Mouse (Mus musculus) hindbrain, embryonic 16.5 days (tissue): ENCODE measurements around the gene Carnmt1. TPM values are rescaled to one million over a fixed set of nuclear protein-coding genes. Genes with fewer than 3 reads are reported as not detected.
A peak's percentile ranks its signal among the peaks of the same experiment; 100 is the strongest.

Source experiments
- ATAC-seq: fragments of 200-750 bp; cut with Nextera tagmentation; 2 replicates; pipeline ENCODE4 v1.8.0; 2017; ENCODE audit warnings: moderate TSS enrichment, moderate library complexity
- H3K27ac ChIP-seq: fragments of 300-500 bp; sonication (generic); 2 replicates; pipeline ENCODE4 v1.5.1; 2014; ENCODE audit warnings: low read depth, mild to moderate bottlenecking, control low read depth, low read length, moderate library complexity
- H3K27me3 ChIP-seq: fragments of 300-500 bp; sonication (generic); replicated peaks from 2 replicates; pipeline ENCODE4 v1.6.1; 2014; ENCODE audit warnings: low read length; ENCODE audit not compliant: control insufficient read depth, insufficient read depth
- H3K36me3 ChIP-seq: fragments of 300-500 bp; sonication (generic); 2 replicates; pipeline ENCODE4 v1.6.1; 2014; ENCODE audit warnings: mild to moderate bottlenecking, low read length, moderate library complexity, mixed read lengths; ENCODE audit not compliant: control insufficient read depth, insufficient read depth
- H3K4me1 ChIP-seq: fragments of 300-500 bp; sonication (generic); 2 replicates; pipeline ENCODE4 v1.6.1; 2014; ENCODE audit warnings: low read depth, low read length; ENCODE audit not compliant: control insufficient read depth, insufficient read depth
- H3K4me2 ChIP-seq: fragments of 300-500 bp; sonication (generic); 2 replicates; pipeline ENCODE4 v1.6.1; 2014; ENCODE audit warnings: mild to moderate bottlenecking, low read length, control low read depth, moderate library complexity
- H3K4me3 ChIP-seq: fragments of 300-500 bp; sonication (generic); 2 replicates; pipeline ENCODE4 v1.5.1; 2014; ENCODE audit warnings: mild to moderate bottlenecking, low read length, control low read depth, moderate library complexity
- H3K9ac ChIP-seq: fragments of 300-500 bp; sonication (generic); 2 replicates; pipeline ENCODE4 v1.6.1; 2014; ENCODE audit warnings: low read depth, mild to moderate bottlenecking, control low read depth, low read length, moderate library complexity
- H3K9me3 ChIP-seq: fragments of 300-500 bp; sonication (generic); 2 replicates; pipeline ENCODE4 v1.6.1; 2014; ENCODE audit warnings: mild to moderate bottlenecking, low read length, moderate library complexity; ENCODE audit not compliant: control insufficient read depth
- WGBS: fragments of 180-500 bp; shearing (Covaris S2); extraction: QIAGEN DNeasy Blood & Tissue Kit; methylation state at CpG from one replicate; pipeline ENCODE4 v1.1.7; 2014; 5-methylcytosine and 5-hydroxymethylcytosine counted together
- polyA plus RNA-seq: library from polyadenylated mRNA; unstranded; fragments of >200 nt; fragmentation: Nextera tagmentation; extraction: Ambion mirVana; gene quantifications from 2 replicates; pipeline ENCODE4 v1.2.1, GENCODE M21; 2015

The Carnmt1 gene
- polyA plus RNA-seq, 1 experiment from 2014 or later = 16.3 TPM

DNA sequence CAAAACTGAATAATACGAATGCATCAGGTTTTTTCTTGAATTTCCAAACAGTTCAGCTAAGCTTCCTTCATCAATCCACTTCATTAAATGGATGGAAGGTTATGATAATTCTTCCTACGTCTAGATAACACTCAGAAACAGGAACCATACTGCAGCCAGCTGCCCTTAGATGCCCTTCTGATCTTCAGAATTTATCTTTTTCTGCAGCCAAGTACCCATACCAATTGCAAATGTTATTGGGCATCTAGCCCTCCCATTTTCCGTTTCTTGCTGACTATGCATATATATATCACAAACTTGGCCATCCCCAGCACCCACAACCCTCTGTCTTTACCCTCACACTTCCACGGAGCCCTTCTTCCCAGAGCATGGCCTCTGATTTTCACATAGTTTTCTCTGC, 20.6 kb upstream of the Carnmt1 start:
- no peaks in the 10 kb centered on the region for H3K4me1 ChIP-seq
- no peak overlapping the region for H3K9ac ChIP-seq
- no peaks in the 10 kb centered on the region for H3K27me3 ChIP-seq
- no peak overlapping the region for H3K4me3 ChIP-seq
- no peak for ATAC-seq
- no peaks in the 10 kb centered on the region for H3K36me3 ChIP-seq
- no peak overlapping the region for H3K4me2 ChIP-seq
- WGBS = 87% methylated on average over 4 of the region's 4 CpGs
- H3K27ac ChIP-seq = no peak overlapping the region
- no peaks in the 10 kb centered on the region for H3K9me3 ChIP-seq

DNA sequence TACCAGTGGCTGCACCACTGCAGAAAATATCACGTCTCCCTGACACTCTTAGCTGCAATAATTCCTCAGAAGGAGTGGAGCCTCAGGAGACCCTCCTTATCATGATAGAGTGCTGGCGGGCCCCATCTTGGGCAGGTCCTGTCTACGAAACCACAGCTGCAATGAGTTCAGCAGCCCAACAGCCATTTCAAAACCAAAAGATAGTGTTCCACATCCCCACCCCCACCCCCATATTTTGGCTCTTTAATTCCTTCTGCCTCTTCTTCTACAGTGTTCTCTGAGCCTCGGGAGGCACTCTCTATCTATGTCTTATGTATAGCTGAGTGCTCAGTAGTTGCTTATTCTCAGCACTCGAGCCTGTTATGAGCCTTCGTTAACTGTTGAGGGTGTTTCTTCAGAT, 20.1 kb upstream of the Carnmt1 start:
- 80% methylated on average over 6 of the region's 6 CpGs for WGBS
- ATAC-seq = no peak

DNA sequence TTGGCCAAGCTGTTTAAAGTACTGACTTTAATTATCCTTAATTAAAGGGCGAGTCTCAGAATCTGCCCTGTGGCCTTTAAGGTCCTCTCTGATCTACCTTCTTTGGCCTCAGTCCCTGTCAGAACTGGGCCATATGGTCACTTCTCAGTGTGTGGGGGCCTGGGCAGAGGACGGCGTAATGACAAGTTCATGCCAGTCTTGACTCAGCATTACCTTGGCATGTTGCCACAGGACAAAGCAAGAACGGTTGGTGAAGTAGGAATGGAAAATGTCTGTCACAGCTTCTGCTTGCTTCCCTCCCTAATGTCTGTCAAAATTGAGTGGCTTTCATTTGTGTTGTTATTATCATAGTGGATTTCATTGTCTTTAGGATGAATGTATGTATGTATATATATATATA, 18.0 kb upstream of the Carnmt1 start:
- H3K4me1 ChIP-seq = no peaks in the 10 kb centered on the region
- H3K27me3 ChIP-seq = no peaks in the 10 kb centered on the region
- H3K9ac ChIP-seq = no peak overlapping the region
- WGBS = 65% methylated on average over 4 of the region's 4 CpGs
- peak; percentile 56; the same call in 1 of the 2 replicates for ATAC-seq
- H3K9me3 ChIP-seq = no peaks in the 10 kb centered on the region
- no peak overlapping the region for H3K27ac ChIP-seq
- no peak overlapping the region for H3K4me2 ChIP-seq
- H3K4me3 ChIP-seq = no peak overlapping the region
- no peaks in the 10 kb centered on the region for H3K36me3 ChIP-seq

More for the DNA sequence above, 20.1 kb upstream of the Carnmt1 start:
- Histone ChIP-seq H3K36me3 (no peaks in the 10 kb centered on the region), H3K27ac (no peak overlapping the region), H3K27me3 (no peaks in the 10 kb centered on the region), H3K4me2 (no peak overlapping the region), H3K4me1 (no peaks in the 10 kb centered on the region), H3K9ac (no peak overlapping the region), H3K9me3 (no peaks in the 10 kb centered on the region), H3K4me3 (no peak overlapping the region)

DNA sequence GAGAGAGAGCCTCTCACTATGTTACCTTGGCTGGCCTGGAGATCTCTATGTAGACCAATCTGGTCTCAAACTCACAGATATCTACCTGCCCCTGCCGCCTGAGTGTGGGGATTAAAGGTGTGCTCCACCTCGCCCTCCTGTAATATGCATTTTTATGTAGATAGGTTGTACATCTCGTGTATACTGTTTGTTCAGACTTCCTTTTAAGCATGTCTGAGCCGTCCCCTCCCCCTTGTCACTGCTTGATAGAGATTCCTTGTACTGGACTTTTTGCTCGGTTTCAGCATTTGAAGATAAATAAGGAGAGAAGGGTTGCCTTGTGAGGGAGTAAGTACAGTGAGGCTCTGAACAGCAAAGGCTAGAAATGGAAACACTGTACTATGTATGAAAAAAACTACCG, 17.5 kb upstream of the Carnmt1 start:
- ATAC-seq = no peak
- H3K27ac ChIP-seq = no peak overlapping the region
- 84% methylated on average over 6 of the region's 6 CpGs for WGBS
- H3K4me2 ChIP-seq = no peak overlapping the region
- H3K4me3 ChIP-seq = no peak overlapping the region
- no peaks in the 10 kb centered on the region for H3K36me3 ChIP-seq
- no peaks in the 10 kb centered on the region for H3K4me1 ChIP-seq
- no peaks in the 10 kb centered on the region for H3K27me3 ChIP-seq
- no peaks in the 10 kb centered on the region for H3K9me3 ChIP-seq
- H3K9ac ChIP-seq = no peak overlapping the region

DNA sequence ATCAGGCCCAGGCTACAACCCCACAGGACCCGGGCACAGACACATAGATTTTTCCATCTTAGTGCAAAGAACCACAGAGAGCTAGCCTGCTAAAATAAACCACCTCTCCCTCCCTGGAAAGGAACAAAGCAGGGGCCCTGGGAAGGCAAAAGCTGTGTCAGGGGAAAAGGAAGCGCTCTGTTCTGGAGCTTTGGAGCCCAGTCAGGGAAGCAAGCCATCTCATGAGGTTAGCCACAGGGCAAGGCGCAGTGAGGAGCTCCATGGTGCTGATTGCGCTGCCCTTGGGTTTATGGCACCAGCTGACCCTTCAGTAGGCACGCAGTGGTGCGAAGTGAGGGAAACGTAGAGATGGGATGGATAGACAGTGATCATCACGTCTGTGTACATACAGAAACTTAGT, 16.2 kb upstream of the Carnmt1 start:
- Histone ChIP-seq H3K9me3 (no peaks in the 10 kb centered on the region), H3K9ac (no peak overlapping the region), H3K4me2 (no peak overlapping the region), H3K4me3 (no peak overlapping the region), H3K4me1 (no peaks in the 10 kb centered on the region), H3K27ac (no peak overlapping the region), H3K36me3 (no peaks in the 10 kb centered on the region), H3K27me3 (no peaks in the 10 kb centered on the region)
- WGBS = 93% methylated on average over 8 of the region's 8 CpGs
- ATAC-seq = no peak

DNA sequence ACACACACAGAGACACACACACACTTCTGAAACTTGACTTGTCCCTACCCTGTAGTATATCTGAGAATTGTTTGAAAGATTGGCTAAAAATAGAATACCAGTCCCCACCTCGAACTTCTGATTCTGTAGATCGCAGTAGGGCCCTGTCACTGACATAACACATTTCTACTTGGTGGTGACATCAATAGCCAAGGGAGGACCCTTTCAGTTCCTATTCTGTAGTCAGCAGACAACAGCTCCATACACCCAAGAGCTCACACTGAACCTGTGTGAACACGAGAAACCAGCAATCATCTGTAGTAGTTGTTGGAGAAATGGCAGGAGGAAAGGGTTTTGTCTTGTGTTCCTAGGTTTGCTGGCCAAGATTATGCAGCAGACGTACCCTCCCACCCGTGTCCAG, 15.6 kb upstream of the Carnmt1 start:
- Histone ChIP-seq H3K4me2 (no peak overlapping the region), H3K9ac (no peak overlapping the region), H3K4me3 (no peak overlapping the region), H3K27me3 (no peaks in the 10 kb centered on the region), H3K36me3 (no peaks in the 10 kb centered on the region), H3K9me3 (no peaks in the 10 kb centered on the region), H3K4me1 (no peaks in the 10 kb centered on the region), H3K27ac (no peak overlapping the region)
- no peak for ATAC-seq
- WGBS = 93% methylated on average over 5 of the region's 5 CpGs

DNA sequence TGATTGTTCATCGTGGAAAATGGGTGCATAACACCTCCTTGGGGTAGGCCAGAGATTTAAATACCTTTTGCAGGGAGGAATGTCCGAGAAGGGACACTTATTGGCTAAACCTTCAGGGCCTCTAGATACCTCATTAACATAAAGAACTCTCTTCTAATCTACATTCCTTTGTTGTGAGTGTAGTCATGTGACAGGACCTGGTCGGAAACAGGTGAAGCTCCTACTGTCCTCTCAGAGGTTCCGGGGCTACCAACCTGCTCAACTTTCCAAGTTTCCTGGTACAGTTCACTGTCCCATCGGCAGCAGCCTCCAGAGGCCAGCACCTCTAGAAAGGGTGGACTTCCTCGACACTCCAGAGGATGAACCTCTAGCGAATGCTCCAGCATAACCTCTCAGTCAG, 14.6 kb upstream of the Carnmt1 start:
- no peak overlapping the region for H3K9ac ChIP-seq
- H3K27me3 ChIP-seq = no peaks in the 10 kb centered on the region
- H3K4me2 ChIP-seq = no peak overlapping the region
- no peak overlapping the region for H3K27ac ChIP-seq
- no peaks in the 10 kb centered on the region for H3K9me3 ChIP-seq
- no peaks in the 10 kb centered on the region for H3K4me1 ChIP-seq
- H3K4me3 ChIP-seq = no peak overlapping the region
- no peak for ATAC-seq
- WGBS = 76% methylated on average over 7 of the region's 7 CpGs
- H3K36me3 ChIP-seq = no peaks in the 10 kb centered on the region

DNA sequence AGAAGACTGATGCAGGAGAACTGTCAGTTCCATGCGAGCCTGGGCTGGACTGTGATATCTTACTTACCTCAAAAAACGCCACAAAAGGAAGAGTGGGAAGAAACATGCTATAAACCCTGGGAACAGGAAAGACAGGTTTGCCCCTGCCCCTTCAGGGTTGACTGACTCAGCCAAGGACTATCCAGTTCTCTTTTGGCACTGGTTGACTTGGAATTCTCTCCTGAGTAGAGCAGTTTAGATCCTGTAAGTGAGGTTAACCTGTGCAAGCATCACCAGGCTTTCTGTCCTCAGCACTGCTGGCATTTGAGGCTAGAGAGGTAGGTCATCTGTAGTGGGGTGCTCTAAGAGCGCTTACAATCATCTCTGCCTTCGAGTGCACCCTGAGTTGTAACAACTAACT, 12.1 kb upstream of the Carnmt1 start:
- no peaks in the 10 kb centered on the region for H3K27me3 ChIP-seq
- WGBS = 70% methylated on average over 4 of the region's 4 CpGs
- H3K4me1 ChIP-seq = no peaks in the 10 kb centered on the region
- no peak overlapping the region for H3K4me3 ChIP-seq
- H3K4me2 ChIP-seq = no peak overlapping the region
- H3K27ac ChIP-seq = no peak overlapping the region
- no peak overlapping the region for H3K9ac ChIP-seq
- no peaks in the 10 kb centered on the region for H3K36me3 ChIP-seq
- no peak for ATAC-seq
- H3K9me3 ChIP-seq = no peaks in the 10 kb centered on the region

DNA sequence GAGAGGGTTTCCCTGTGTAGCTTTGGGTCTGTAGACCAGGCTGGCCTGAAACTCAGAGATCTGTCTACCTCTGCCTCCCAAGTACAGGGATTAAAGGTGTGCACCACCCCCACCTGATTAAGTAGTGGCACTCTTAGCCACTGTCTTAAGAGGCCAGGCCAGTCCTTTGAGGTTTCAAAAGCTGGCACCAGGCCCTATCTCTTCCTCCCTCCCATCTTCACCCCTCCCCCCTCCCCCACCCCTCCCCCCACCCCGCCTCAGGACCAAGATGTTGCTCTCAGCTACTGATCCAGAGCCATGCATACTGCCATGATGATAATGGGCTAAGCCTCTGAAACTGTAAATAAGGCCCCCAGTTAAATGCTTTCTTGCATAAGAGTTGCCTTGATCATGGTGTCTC, 11.2 kb upstream of the Carnmt1 start:
- H3K27ac ChIP-seq = no peak overlapping the region
- H3K27me3 ChIP-seq = no peaks in the 10 kb centered on the region
- H3K9me3 ChIP-seq = no peaks in the 10 kb centered on the region
- ATAC-seq = no peak
- H3K4me3 ChIP-seq = no peak overlapping the region
- no CpG with 5 or more reads among the region's 1 CpGs for WGBS
- no peaks in the 10 kb centered on the region for H3K36me3 ChIP-seq
- H3K9ac ChIP-seq = no peak overlapping the region
- H3K4me1 ChIP-seq = no peaks in the 10 kb centered on the region
- H3K4me2 ChIP-seq = no peak overlapping the region

DNA sequence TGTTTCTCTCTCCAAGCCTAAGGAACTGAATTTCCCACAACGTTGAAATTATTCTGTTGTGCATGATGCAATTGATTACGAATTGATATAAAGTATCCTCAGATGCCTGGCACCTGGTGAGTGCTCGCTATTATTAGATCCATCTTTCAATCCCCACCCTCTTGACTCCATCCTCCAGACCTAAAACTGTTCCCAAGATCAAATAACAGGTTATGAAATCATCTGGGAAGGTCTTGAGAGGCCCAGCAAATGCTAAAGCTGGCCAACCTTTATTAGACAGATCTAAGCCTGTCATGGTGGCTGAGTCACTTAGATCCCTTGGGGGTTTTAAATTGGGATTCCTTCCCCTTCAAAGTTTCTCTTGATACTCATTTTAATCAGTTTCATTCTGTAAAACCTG, 10.1 kb upstream of the Carnmt1 start:
- WGBS = 90% methylated on average over 3 of the region's 3 CpGs
- Histone ChIP-seq H3K9ac (no peak overlapping the region), H3K36me3 (no peaks in the 10 kb centered on the region), H3K27ac (no peak overlapping the region), H3K9me3 (no peaks in the 10 kb centered on the region), H3K4me2 (no peak overlapping the region), H3K4me3 (no peak overlapping the region), H3K4me1 (no peaks in the 10 kb centered on the region), H3K27me3 (no peaks in the 10 kb centered on the region)
- ATAC-seq = no peak
